Mouse (Mus musculus) urinary bladder, postnatal 36 days (tissue): Measurements from ENCODE around the gene Gm3327.
A peak's percentile ranks its signal among the peaks of the same experiment; 100 is the strongest.
"Not testable (repeated sequence)": the region's sequence is repeated elsewhere in the genome, so short reads cannot be mapped to it uniquely, and the experiment has no call there.

Source experiments
- DNase-seq, 2 experiments: peaks; one replicate each; pipeline ENCODE4 v3.0.0; 2022; ENCODE audit warnings: low spot score in 2 of 2, mixed read lengths in 1 of 2

Gene Gm3327

GRCm38 (mm10) chr14:44123551-44123950, at the start of gene Gm3327:
Gene Gm3327 (plus strand): TSS chr14:44123851.
- not testable (repeated sequence) for DNase-seq

GRCm38 (mm10) chr14:44077785-44078341, 45.8 kb upstream of the Gm3327 start:
- DNase-seq: peak in 1 of 2 experiments; percentile 15

- not testable (repeated sequence) for DNase-seq
These were observed 37.1 kb upstream of the Gm3327 start for GRCm38 (mm10) chr14:44086588-44086987.

GRCm38 (mm10) chr14:44087535-44087934, 36.1 kb upstream of the Gm3327 start:
- not testable (repeated sequence) for DNase-seq

- not testable (repeated sequence) for DNase-seq
These were observed 32.1 kb upstream of the Gm3327 start for GRCm38 (mm10) chr14:44091524-44091923.

- DNase-seq: not testable (repeated sequence)
These were observed 29.2 kb upstream of the Gm3327 start for GRCm38 (mm10) chr14:44094445-44094844.

- DNase-seq: not testable (repeated sequence)
These were observed 23.6 kb upstream of the Gm3327 start for GRCm38 (mm10) chr14:44100030-44100429.

GRCm38 (mm10) chr14:44102354-44102753, 21.3 kb upstream of the Gm3327 start, which contains the start of gene Ear2:
Gene Ear2 (plus strand): TSS chr14:44102654.
- not testable (repeated sequence) for DNase-seq

- peak in 1 of 2 experiments; percentile 8 for DNase-seq
These were observed 12.7 kb upstream of the Gm3327 start for GRCm38 (mm10) chr14:44110981-44111380.
